Mouse (Mus musculus): ENCODE measurements at regions not wholly inside any gene's neighbourhood (a gene's known extent, or its start where the extent isn't known, plus 50 kb on each side); places are given as distances from the start of the nearest gene placed in this dataset.

GRCm38 (mm10) chr4:95178900-95179299, 126.9 kb upstream of the Jun start:
- in situ Hi-C loops (cut with MboI, MseI), result loop anchor here in 1 of 2 experiments (25.0 kb wide), 1 partner anchor 567 kb away; the partner anchor contains the start of genes Ift74 and Plaa

- in situ Hi-C loops (cut with MboI, MseI), result loop anchor here in 1 of 2 experiments (25.0 kb wide), 1 partner anchor 568 kb away; the partner anchor contains the start of genes Ift74 and Plaa
Observed at GRCm38 (mm10) chr4:95180446-95180845, 128.4 kb upstream of the Jun start.

- in situ Hi-C loops (cut with MboI, MseI), result loop anchor here in 1 of 2 experiments (25.0 kb wide), 1 partner anchor 569 kb away; the partner anchor contains the start of genes Ift74 and Plaa
Observed at GRCm38 (mm10) chr4:95180999-95181398, 129.0 kb upstream of the Jun start.

- in situ Hi-C loops (cut with MboI, MseI), result loop anchor here in 1 of 2 experiments (25.0 kb wide), 1 partner anchor 572 kb away; the partner anchor contains the start of genes Ift74 and Plaa
Observed at GRCm38 (mm10) chr4:95184180-95184579, 132.2 kb upstream of the Jun start.

- in situ Hi-C loops (cut with MboI, MseI), result loop anchor here in 1 of 2 experiments (5.0 to 25.0 kb wide), 4 partner anchors 83 to 573 kb away; partner anchors contain the start of genes Ift74, Jun and Plaa
Observed at GRCm38 (mm10) chr4:95185113-95185915, 133.3 kb upstream of the Jun start.

DNA sequence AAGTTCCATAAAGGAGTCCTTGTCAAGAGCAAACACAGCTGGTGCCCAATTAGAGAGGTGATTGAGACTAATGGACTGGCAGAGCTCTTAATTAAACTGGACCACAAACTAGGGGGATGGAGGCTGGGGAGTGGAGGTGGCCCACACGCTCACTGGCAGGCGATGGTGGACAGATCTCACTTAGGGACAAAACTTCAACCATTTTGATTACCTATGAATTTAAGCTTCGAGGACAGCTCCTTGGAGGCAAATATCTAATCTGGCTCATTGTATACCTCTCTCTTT, 133.8 kb upstream of the Jun start:
- in situ Hi-C loops (cut with MboI, MseI), result loop anchor here in 1 of 2 experiments (5.0 to 25.0 kb wide), 4 partner anchors 84 to 574 kb away; partner anchors contain the start of genes Ift74, Jun and Plaa

- in situ Hi-C loops (cut with MboI, MseI), result loop anchor here in 1 of 2 experiments (5.0 to 25.0 kb wide), 4 partner anchors 86 to 576 kb away; partner anchors contain the start of genes Ift74, Jun and Plaa
Observed at GRCm38 (mm10) chr4:95188107-95188506, 136.1 kb upstream of the Jun start.

DNA sequence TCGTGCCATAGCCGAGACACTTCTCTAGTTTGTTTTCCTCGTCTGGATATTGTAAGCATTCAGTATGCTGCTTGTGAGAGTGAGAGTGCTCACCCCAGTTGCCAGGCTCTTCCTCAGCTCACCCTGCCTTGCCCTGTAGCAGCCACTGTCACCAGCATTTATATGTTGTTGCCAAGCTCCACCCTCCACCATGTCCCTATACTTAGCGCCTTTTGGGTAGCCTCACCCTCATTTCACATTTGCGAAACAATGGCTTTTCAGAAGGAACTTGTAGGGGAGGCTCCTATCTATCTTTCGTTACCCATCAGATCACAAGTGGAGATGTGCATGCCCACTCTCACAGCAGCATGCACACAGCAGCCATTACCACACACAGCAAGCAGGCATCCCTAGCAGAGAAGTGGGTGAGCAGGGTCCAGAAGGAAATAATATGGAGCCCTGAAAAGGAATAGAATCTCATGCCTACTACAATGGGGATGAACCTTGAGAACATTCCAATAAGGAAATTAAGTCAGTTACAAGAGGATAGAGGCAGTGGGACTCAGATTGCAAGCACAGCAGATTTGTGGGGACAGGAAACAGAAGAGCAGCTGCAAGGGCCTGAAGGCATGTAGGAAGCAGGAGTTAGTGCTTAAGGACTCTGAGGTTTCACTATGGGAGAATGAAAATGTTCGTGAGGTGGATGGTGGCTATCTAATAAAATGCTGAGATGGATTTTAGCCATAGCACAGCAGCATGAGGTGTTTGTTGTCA, 139.8 kb upstream of the Jun start:
- in situ Hi-C loops (cut with MboI, MseI), result loop anchor here (5.0 to 25.0 kb wide), 2 partner anchors 90 to 580 kb away; partner anchors contain the start of genes Ift74 (in 1 of the 2) and Plaa (in 1 of the 2)

DNA sequence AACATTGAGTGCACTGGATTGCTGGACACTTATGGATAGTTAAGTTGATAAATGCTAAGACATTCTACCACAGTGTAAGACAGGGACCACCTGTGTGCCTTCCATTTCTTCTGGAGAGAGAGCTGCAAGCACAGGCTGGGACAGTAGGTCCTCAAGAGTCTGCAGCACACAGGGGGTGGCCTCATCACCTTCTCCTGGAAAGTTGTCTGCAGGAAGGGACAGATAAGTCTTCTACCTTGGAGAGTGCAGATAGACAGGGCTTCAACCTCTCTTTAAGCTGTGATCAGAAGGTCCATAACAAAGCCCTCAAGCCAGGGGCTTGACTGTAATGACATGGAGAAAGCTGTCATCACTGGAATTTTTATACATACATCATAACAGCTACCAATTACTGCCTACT, 140.5 kb upstream of the Jun start:
- in situ Hi-C loops (cut with MboI, MseI), result loop anchor here (5.0 to 25.0 kb wide), 2 partner anchors 90 to 580 kb away; partner anchors contain the start of genes Ift74 (in 1 of the 2) and Plaa (in 1 of the 2)

DNA sequence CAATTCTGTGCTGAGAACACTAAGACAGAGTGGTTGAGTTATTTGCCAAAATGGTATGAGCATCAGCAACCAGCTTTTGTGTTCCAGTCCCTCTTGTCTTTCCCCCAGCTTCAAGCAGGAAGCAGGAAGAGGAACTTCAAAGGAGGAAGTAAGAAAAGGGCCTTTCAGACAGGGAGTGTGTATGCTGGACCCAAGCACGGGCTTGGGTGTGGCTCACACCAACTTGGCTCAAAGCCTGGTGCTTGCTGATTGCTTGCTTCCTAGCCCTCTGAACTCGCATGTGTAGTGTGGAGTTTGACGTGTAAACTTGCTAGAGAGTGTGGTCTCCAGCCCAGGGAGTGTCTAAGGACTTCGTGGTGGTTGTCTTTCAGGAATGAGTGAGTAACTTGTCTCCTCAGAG, 141.0 kb upstream of the Jun start:
- in situ Hi-C loops (cut with MboI, MseI), result loop anchor here (5.0 to 25.0 kb wide), 2 partner anchors 91 to 581 kb away; partner anchors contain the start of genes Ift74 (in 1 of the 2) and Plaa (in 1 of the 2)

DNA sequence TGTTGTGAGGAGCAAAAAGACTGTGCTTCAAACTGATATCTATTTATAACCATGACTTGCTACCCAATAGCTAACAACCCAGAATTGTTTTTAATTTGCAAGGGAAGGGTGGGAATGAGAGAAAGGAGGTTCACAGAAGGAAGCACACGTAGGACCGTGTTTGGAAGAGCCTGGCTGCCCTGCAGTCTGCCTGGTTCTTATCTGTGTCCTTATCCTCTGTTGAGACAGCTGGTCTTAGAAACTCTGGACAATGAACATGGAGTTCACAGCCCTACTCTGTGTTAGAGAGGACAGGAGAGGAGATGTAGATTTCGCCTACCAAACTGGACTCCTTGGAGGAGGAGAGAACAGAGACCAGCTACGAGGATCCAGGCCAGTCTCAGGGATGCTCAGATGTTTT, 141.5 kb upstream of the Jun start:
- in situ Hi-C loops (cut with MboI, MseI), result loop anchor here (5.0 to 25.0 kb wide), 2 partner anchors 91 to 581 kb away; partner anchors contain the start of genes Ift74 (in 1 of the 2) and Plaa (in 1 of the 2)

GRCm38 (mm10) chr4:95194621-95195455, 142.8 kb upstream of the Jun start:
- in situ Hi-C loops (cut with MboI, MseI), result loop anchor here (5.0 to 25.0 kb wide), 2 partner anchors 93 to 583 kb away; partner anchors contain the start of genes Ift74 (in 1 of the 2) and Plaa (in 1 of the 2)

- in situ Hi-C loops (cut with MboI, MseI), result loop anchor here in 1 of 2 experiments (25.0 kb wide), 1 partner anchor 584 kb away; the partner anchor contains the start of genes Ift74 and Plaa
Observed at GRCm38 (mm10) chr4:95196106-95196505, 144.1 kb upstream of the Jun start.

- in situ Hi-C loops (cut with MboI, MseI), result loop anchor here in 1 of 2 experiments (25.0 kb wide), 1 partner anchor 585 kb away; the partner anchor contains the start of genes Ift74 and Plaa
Observed at GRCm38 (mm10) chr4:95197077-95197711, 145.2 kb upstream of the Jun start.

DNA sequence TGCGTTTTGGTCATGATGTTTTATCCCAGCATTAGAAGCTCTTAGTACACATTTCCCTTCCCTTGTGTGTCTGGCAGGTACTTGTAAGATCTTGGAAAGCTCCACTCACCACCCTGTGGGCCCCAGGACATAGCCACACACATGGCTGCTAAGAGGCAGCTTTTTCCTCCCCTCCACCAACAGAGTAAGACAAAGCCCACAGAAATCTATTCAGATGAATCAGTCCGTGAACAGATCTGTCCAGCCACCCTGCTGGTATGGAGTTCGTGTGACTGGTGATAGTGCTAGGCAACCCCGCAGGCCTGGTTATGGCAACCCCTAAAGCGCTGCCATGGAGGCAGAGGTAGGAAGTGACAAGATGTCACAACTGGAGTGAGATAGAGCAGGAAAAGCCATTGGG, 147.4 kb upstream of the Jun start:
- in situ Hi-C loops (cut with MboI, MseI), result loop anchor here in 1 of 2 experiments (25.0 kb wide), 1 partner anchor 587 kb away; the partner anchor contains the start of genes Ift74 and Plaa

- in situ Hi-C loops (cut with MboI, MseI), result no loop called here
Observed at GRCm38 (mm10) chr4:95200130-95200529, 148.1 kb upstream of the Jun start.

GRCm38 (mm10) chr4:95202478-95202877, 150.5 kb upstream of the Jun start:
- in situ Hi-C loops (cut with MboI, MseI), result no loop called here

GRCm38 (mm10) chr4:95203577-95203976, 151.6 kb upstream of the Jun start:
- in situ Hi-C loops (cut with MboI, MseI), result no loop called here

DNA sequence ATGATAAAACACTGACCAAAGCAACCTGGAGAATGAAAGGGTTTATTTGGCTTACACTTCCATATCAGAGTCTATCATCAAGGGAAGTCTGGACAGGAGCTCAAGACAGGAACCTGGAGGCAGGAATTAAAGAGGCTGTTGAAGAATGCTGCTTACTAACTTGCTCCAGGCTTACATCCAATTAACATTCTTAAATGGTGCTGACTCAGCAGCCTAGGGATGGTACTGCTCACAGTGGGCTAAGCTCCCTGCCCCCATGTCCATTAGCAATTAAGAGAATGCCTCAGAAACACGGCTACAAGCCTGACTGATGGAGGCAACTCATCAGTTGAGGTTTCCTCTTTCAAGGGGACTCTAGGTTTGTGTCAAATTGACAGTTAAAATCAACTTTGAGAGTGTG, 153.3 kb upstream of the Jun start:
- in situ Hi-C loops (cut with MboI, MseI), result no loop called here

GRCm38 (mm10) chr4:95207783-95208182, 155.8 kb upstream of the Jun start:
- in situ Hi-C loops (cut with MboI, MseI), result no loop called here

Data from T-helper 17 cell (primary cell).